9 mouse cellular contexts compared by ENCODE assay signal in the genomic region with DNA sequence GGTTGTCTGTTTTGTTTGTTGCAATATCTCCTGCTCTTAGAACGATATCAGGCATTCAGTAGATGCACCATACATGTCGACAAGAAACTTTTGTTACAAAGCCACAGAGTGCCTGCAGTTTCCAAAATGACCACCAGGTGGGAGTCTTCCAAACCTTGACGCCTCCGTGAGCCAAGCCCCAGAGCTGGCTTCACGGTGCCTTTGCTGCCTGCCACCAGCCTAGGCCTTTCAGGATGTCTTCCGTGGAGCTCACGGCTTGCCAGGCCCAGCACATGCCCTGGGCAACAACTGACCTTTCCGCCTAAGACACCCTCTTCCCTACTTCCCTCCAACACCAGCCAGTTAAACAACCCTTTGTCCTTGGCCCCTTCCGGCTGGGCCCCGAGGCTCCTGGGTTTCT. TPM values are rescaled to one million over a fixed set of nuclear protein-coding genes. Genes with fewer than 3 reads are reported as not detected.
A peak's percentile ranks its signal among the peaks of the same experiment; 100 is the strongest.
DNase-seq lines count a peak whose midpoint lies in the region; ATAC-seq lines count a peak whose summit lies in the region.
"Had no signal": no experiment of that assay in that cellular context is flagged by ENCODE, and none has a peak within 500 bp of the region (broad histone marks: within the 10 kb centered on the region; RNA-seq: fewer than 3 reads in every experiment).

No protein-coding gene starts in this region.

- H3K4me2 ChIP-seq in heart, embryonic 14.5 days (ENCODE audit: low read length) = no peak overlapping the region
- H3K4me2 ChIP-seq in liver, embryonic 12.5 days = peak overlapping the region; percentile 42
- H3K4me2 ChIP-seq: embryonic facial prominence, embryonic 13.5 days had no signal

- DNase-seq in CD4-positive, CD25-positive, alpha-beta regulatory T cell, adult 2 months (ENCODE audit: low read depth, low spot score) = peak; percentile 94
- DNase-seq in brain, embryonic 18.5 days (ENCODE audit: low read depth, low spot score) = peak; percentile 61
- DNase-seq in forebrain, embryonic 10.5 days (ENCODE audit: extremely low spot score, low spot score) = peak; percentile 82
- peak; percentile 90 for DNase-seq in kidney, postnatal 10 days
- DNase-seq in naive thymus-derived CD4-positive, alpha-beta T cell, adult 2 months (ENCODE audit: low read depth) = peak; percentile 96
- DNase-seq in spleen, postnatal 4 days (ENCODE audit: low spot score in 2 of 2) = peak; percentile 92 to 97

- no peak overlapping the region for H3K9ac ChIP-seq in heart, embryonic 14.5 days (ENCODE audit: low read length)
- peak overlapping the region; percentile 60 for H3K9ac ChIP-seq in liver, embryonic 12.5 days
- H3K9ac ChIP-seq: embryonic facial prominence, embryonic 13.5 days had no signal

- 24% methylated on average over 10 of the region's 10 CpGs for WGBS in forebrain, embryonic 10.5 days
- 22% methylated on average over 10 of the region's 10 CpGs for WGBS in heart, embryonic 14.5 days
- 19% methylated on average over 10 of the region's 10 CpGs for WGBS in liver, embryonic 12.5 days (ENCODE audit: insufficient replicate concordance)

- H3K4me3 ChIP-seq in forebrain, embryonic 10.5 days = no peak overlapping the region; the same call in 1 of the 2 replicates
- H3K4me3 ChIP-seq in heart, embryonic 14.5 days (ENCODE audit: control insufficient read depth in 1 of 2, insufficient read depth in 1 of 2, low read depth in 1 of 2, low read length in 2 of 2) = no peak overlapping the region
- H3K4me3 ChIP-seq in liver, embryonic 12.5 days = no peak overlapping the region
- H3K4me3 ChIP-seq: embryonic facial prominence, embryonic 13.5 days had no signal

- peaks cover 7% of the 10 kb centered on the region; the same call in 1 of the 2 replicates for H3K4me1 ChIP-seq in forebrain, embryonic 10.5 days
- H3K4me1 ChIP-seq in heart, embryonic 14.5 days (ENCODE audit: control insufficient read depth in 2 of 2, insufficient read depth in 2 of 2, low read length in 2 of 2) = no peaks in the 10 kb centered on the region; a peak in 1 of 4 replicates
- H3K4me1 ChIP-seq in liver, embryonic 12.5 days = peaks cover 71% of the 10 kb centered on the region

- 0 out of 2 replicates have a peak, but pooled peaks cover 8% of the 10 kb centered on the region for H3K27me3 ChIP-seq in forebrain, embryonic 10.5 days (ENCODE audit: poor library complexity, severe bottlenecking)
- H3K27me3 ChIP-seq in heart, embryonic 14.5 days (ENCODE audit: control insufficient read depth, insufficient read depth, low read length) = no peaks in the 10 kb centered on the region
- H3K27me3 ChIP-seq in liver, embryonic 12.5 days (replicated peaks) = peaks cover 21% of the 10 kb centered on the region
- H3K27me3 ChIP-seq: embryonic facial prominence, embryonic 13.5 days had no signal

- H3K36me3 ChIP-seq in forebrain, embryonic 10.5 days (replicated peaks) = no peaks in the 10 kb centered on the region
- no peaks in the 10 kb centered on the region for H3K36me3 ChIP-seq in heart, embryonic 14.5 days (ENCODE audit: control insufficient read depth, insufficient read depth, low read length)
- H3K36me3 ChIP-seq in liver, embryonic 12.5 days = no peaks in the 10 kb centered on the region
- H3K36me3 ChIP-seq: embryonic facial prominence, embryonic 13.5 days had no signal

- H3K9me3 ChIP-seq in forebrain, embryonic 10.5 days = 0 out of 2 replicates have a peak, but pooled peaks cover 3% of the 10 kb centered on the region
- H3K9me3 ChIP-seq in heart, embryonic 14.5 days (ENCODE audit: control insufficient read depth, low read length) = no peaks in the 10 kb centered on the region
- no peaks in the 10 kb centered on the region for H3K9me3 ChIP-seq in liver, embryonic 12.5 days (replicated peaks)
- H3K9me3 ChIP-seq: embryonic facial prominence, embryonic 13.5 days had no signal

- peak; percentile 59; the same call in 1 of the 2 replicates for ATAC-seq in heart, embryonic 14.5 days (ENCODE audit: insufficient number of reproducible peaks, insufficient read depth, low FRiP score, low read depth)
- ATAC-seq in liver, embryonic 12.5 days = peak; percentile 57

- peak overlapping the region; percentile 65; the same call in 1 of the 2 replicates for H3K27ac ChIP-seq in forebrain, embryonic 10.5 days
- H3K27ac ChIP-seq in heart, embryonic 14.5 days (replicated peaks in 1 of 2; ENCODE audit: control insufficient read depth in 1 of 2, insufficient read depth in 1 of 2, low read depth in 2 of 2, low read length in 2 of 2) = no peak overlapping the region
- H3K27ac ChIP-seq in liver, embryonic 12.5 days = peak overlapping the region; percentile 100
- H3K27ac ChIP-seq: embryonic facial prominence, embryonic 13.5 days had no signal

RNA-seq across cellular contexts. Expression of a gene that starts 5.2 kb away (rescaled TPM):
- polyA plus RNA-seq in forebrain, embryonic 10.5 days (2016; fragmentation: Nextera tagmentation; extraction: Ambion mirVana) = 3.8 and 5.1 TPM in 2 replicates
- polyA plus RNA-seq in heart, embryonic 14.5 days (2014; fragmentation: Nextera tagmentation; extraction: Ambion mirVana) = 1.4 and 1.8 TPM in 2 replicates
- 159 and 161 TPM in 2 replicates for polyA plus RNA-seq in liver, embryonic 12.5 days (2016; fragmentation: Nextera tagmentation; extraction: Ambion mirVana)

RNA-seq across cellular contexts. Expression of a gene that starts 15.8 kb away (rescaled TPM):
- polyA plus RNA-seq in forebrain, embryonic 10.5 days (2016; fragmentation: Nextera tagmentation; extraction: Ambion mirVana) = not detected in 2 replicates
- not detected in 2 replicates for polyA plus RNA-seq in heart, embryonic 14.5 days (2014; fragmentation: Nextera tagmentation; extraction: Ambion mirVana)
- polyA plus RNA-seq in liver, embryonic 12.5 days (2016; fragmentation: Nextera tagmentation; extraction: Ambion mirVana) = not detected in 2 replicates

RNA-seq across cellular contexts. Expression of a gene that starts 31.1 kb away (rescaled TPM):
- polyA plus RNA-seq in forebrain, embryonic 10.5 days (2016; fragmentation: Nextera tagmentation; extraction: Ambion mirVana) = 0.17 TPM in 1 of 2 replicates, not detected in the other
- polyA plus RNA-seq in heart, embryonic 14.5 days (2014; fragmentation: Nextera tagmentation; extraction: Ambion mirVana) = not detected in 2 replicates
- not detected in 2 replicates for polyA plus RNA-seq in liver, embryonic 12.5 days (2016; fragmentation: Nextera tagmentation; extraction: Ambion mirVana)

RNA-seq across cellular contexts. Expression of a gene that starts 34.6 kb away (rescaled TPM):
- 26.5 and 28.5 TPM in 2 replicates for polyA plus RNA-seq in forebrain, embryonic 10.5 days (2016; fragmentation: Nextera tagmentation; extraction: Ambion mirVana)
- polyA plus RNA-seq in heart, embryonic 14.5 days (2014; fragmentation: Nextera tagmentation; extraction: Ambion mirVana) = 18.4 and 20.7 TPM in 2 replicates
- 22.9 and 23.5 TPM in 2 replicates for polyA plus RNA-seq in liver, embryonic 12.5 days (2016; fragmentation: Nextera tagmentation; extraction: Ambion mirVana)

RNA-seq across cellular contexts. Expression of a gene that starts 48.4 kb away (rescaled TPM):
- polyA plus RNA-seq in forebrain, embryonic 10.5 days (2016; fragmentation: Nextera tagmentation; extraction: Ambion mirVana) = 12.9 and 13.2 TPM in 2 replicates
- polyA plus RNA-seq in heart, embryonic 14.5 days (2014; fragmentation: Nextera tagmentation; extraction: Ambion mirVana) = 4.5 and 6.3 TPM in 2 replicates
- 3.0 and 3.6 TPM in 2 replicates for polyA plus RNA-seq in liver, embryonic 12.5 days (2016; fragmentation: Nextera tagmentation; extraction: Ambion mirVana)

Comparison
In these comparisons a context has a peak if more than half of its experiments do, and no peak if none do; other contexts are left out.
1. H3K27ac ChIP-seq: peak in forebrain, embryonic 10.5 days (single experiment) and liver, embryonic 12.5 days (single experiment); none in heart, embryonic 14.5 days (0 of 2).
2. RNA of a gene that starts 5.2 kb away (polyA plus RNA-seq): 159 to 161 TPM in liver, embryonic 12.5 days; 3.8 to 5.1 TPM in forebrain, embryonic 10.5 days and 1.4 to 1.8 TPM in heart, embryonic 14.5 days; every median in the first group is over 10 times any median in the second.
3. Peak in every context shown above with its lines, with median percentiles within 50 percentile points of each other: DNase-seq.